Mouse (Mus musculus) megakaryocyte, embryonic 14.5 days (primary cell): ENCODE measurements around the gene Pltp.

ENCODE experiments used
- FLI1 ChIP-seq: IDR thresholded peaks from 2 replicates; pipeline ENCODE4 v1.6.1; 2012; ENCODE audit warnings: low read length, inconsistent platforms, mixed read lengths
- GATA1 ChIP-seq: IDR thresholded peaks from 3 replicates; pipeline ENCODE4 v1.6.1; 2012; ENCODE audit warnings: mixed read lengths, low read length, inconsistent platforms, borderline replicate concordance

DNA sequence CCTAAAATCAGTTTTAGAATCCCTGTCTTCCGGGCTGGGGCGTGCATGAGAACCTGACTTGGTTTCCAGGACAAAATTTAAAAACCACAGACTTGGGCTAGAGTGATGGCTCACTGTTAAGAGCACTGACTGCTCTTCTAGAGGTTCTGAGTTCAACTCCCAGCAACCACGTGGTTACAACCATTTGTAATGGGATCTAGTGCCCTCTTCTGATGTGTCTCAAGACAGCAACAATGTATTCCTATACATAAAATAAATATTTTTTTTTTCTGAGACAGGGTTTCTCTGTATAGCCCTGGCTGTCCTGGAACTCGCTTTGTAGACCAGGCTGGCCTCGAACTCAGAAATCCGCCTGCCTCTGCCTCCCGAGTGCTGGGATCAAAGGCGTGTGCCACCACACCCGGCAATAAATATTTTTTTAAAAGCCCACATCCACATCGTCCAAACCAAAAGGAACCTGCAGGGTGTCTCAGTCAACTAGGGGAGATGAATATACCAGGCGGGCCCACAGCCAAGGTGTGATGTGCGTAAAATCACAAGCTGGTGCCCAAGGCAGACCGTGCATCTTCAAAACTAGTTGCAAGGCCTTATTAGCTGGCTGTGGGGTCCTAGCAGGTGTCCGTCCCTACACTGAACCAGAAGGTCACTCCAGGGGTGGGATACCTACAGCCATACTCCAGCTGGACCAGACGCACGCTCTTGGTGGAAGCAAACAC, 25.3 kb downstream of the Pltp start:
- TF ChIP-seq GATA1, result no peak
- no peak for TF ChIP-seq FLI1
